Mouse (Mus musculus) forebrain, embryonic 14.5 days (tissue): Measurements from ENCODE around the gene Gpd1. TPM values are rescaled to one million over a fixed set of nuclear protein-coding genes. Genes with fewer than 3 reads are reported as not detected.

Experiments used
- ATAC-seq: fragments of 200-750 bp; cut with Nextera tagmentation; 2 replicates; pipeline ENCODE4 v1.8.0; 2017; ENCODE audit warnings: mild to moderate bottlenecking, moderate library complexity
- DNase-seq: peaks from one replicate; pipeline ENCODE4 v3.0.0-alpha.2; 2015; ENCODE audit warnings: low spot score
- H3K27ac ChIP-seq: fragments of 300-500 bp; sonication (generic); 2 replicates; pipeline ENCODE4 v1.5.1; 2014; ENCODE audit warnings: low read depth, mild to moderate bottlenecking, control low read depth, low read length, moderate library complexity
- H3K27me3 ChIP-seq: fragments of 300-500 bp; sonication (generic); replicated peaks from 2 replicates; pipeline ENCODE4 v1.6.1; 2014; ENCODE audit warnings: low read length, control low read depth, mixed read lengths; ENCODE audit not compliant: control insufficient read depth, insufficient read depth
- H3K36me3 ChIP-seq: fragments of 300-500 bp; sonication (generic); 2 replicates; pipeline ENCODE4 v1.6.1; 2014; ENCODE audit warnings: low read length, control low read depth; ENCODE audit not compliant: control insufficient read depth, insufficient read depth
- H3K4me1 ChIP-seq: fragments of 300-500 bp; sonication (generic); 2 replicates; pipeline ENCODE4 v1.6.1; 2014; ENCODE audit warnings: antibody characterized with exemption, low read length, control low read depth; ENCODE audit not compliant: control insufficient read depth, insufficient read depth
- H3K4me2 ChIP-seq: fragments of 300-500 bp; sonication (generic); 2 replicates; pipeline ENCODE4 v1.6.1; 2014; ENCODE audit warnings: mild to moderate bottlenecking, control low read depth, low read length
- H3K4me3 ChIP-seq: fragments of 300-500 bp; sonication (generic); 2 replicates; pipeline ENCODE4 v1.5.1; 2014; ENCODE audit warnings: low read depth, low read length, control low read depth
- H3K9ac ChIP-seq: fragments of 300-500 bp; sonication (generic); 2 replicates; pipeline ENCODE4 v1.6.1; 2014; ENCODE audit warnings: mild to moderate bottlenecking, low read length, control low read depth, moderate library complexity
- H3K9me3 ChIP-seq: fragments of 300-500 bp; sonication (generic); replicated peaks from 2 replicates; pipeline ENCODE4 v1.6.1; 2016; ENCODE audit warnings: low read length, control low read depth, mixed read lengths; ENCODE audit not compliant: control insufficient read depth
- WGBS: fragments of 180-500 bp; shearing (Covaris S2); extraction: QIAGEN DNeasy Blood & Tissue Kit; methylation state at CpG from one replicate; pipeline ENCODE4 v1.1.7; 2014; 5-methylcytosine and 5-hydroxymethylcytosine counted together
- polyA plus RNA-seq: library from polyadenylated mRNA; unstranded; fragments of >200 nt; fragmentation: Nextera tagmentation; extraction: Ambion mirVana; gene quantifications from 2 replicates; pipeline ENCODE4 v1.2.1, GENCODE M21; 2014

Gpd1 gene
- polyA plus RNA-seq, 1 experiment from 2014 or later = 0.77 TPM

- no peak overlapping the region for H3K9ac ChIP-seq
- H3K27me3 ChIP-seq = no peaks in the 10 kb centered on the region
- H3K36me3 ChIP-seq = peaks cover 50% of the 10 kb centered on the region
- no peak overlapping the region for H3K27ac ChIP-seq
- no peak for ATAC-seq
- 92% methylated on average over 2 of the region's 2 CpGs for WGBS
- H3K4me2 ChIP-seq = no peak overlapping the region
- H3K4me3 ChIP-seq = no peak overlapping the region
- H3K9me3 ChIP-seq = no peaks in the 10 kb centered on the region
- peaks cover 5% of the 10 kb centered on the region for H3K4me1 ChIP-seq
- DNase-seq = no peak
These were observed 13.9 kb downstream of the Gpd1 start for GRCm38 (mm10) chr15:99731167-99731566.

- DNase-seq (no peak), ATAC-seq (no peak)
- Histone ChIP-seq H3K27ac (no peak overlapping the region), H3K4me1 (peaks cover under 1% of the 10 kb centered on the region), H3K4me2 (no peak overlapping the region), H3K36me3 (peaks cover 55% of the 10 kb centered on the region), H3K4me3 (no peak overlapping the region), H3K9ac (no peak overlapping the region), H3K9me3 (no peaks in the 10 kb centered on the region), H3K27me3 (no peaks in the 10 kb centered on the region)
- 91% methylated on average over 3 of the region's 3 CpGs for WGBS
These were observed 14.4 kb downstream of the Gpd1 start for GRCm38 (mm10) chr15:99731678-99732077.

- ATAC-seq = no peak
- no peak for DNase-seq
- Histone ChIP-seq H3K4me3 (no peak overlapping the region), H3K9me3 (no peaks in the 10 kb centered on the region), H3K9ac (no peak overlapping the region), H3K36me3 (peaks cover 62% of the 10 kb centered on the region), H3K4me2 (no peak overlapping the region), H3K4me1 (no peaks in the 10 kb centered on the region), H3K27me3 (no peaks in the 10 kb centered on the region), H3K27ac (no peak overlapping the region)
- 98% methylated on average over 5 of the region's 5 CpGs for WGBS
These were observed 15.9 kb downstream of the Gpd1 start for GRCm38 (mm10) chr15:99733186-99733585.

GRCm38 (mm10) chr15:99735631-99736030 is 18.3 kb downstream of the Gpd1 start:
- no peak for ATAC-seq
- no peaks in the 10 kb centered on the region for H3K27me3 ChIP-seq
- no peak overlapping the region for H3K9ac ChIP-seq
- no peak for DNase-seq
- no peaks in the 10 kb centered on the region for H3K4me1 ChIP-seq
- H3K9me3 ChIP-seq = no peaks in the 10 kb centered on the region
- no peak overlapping the region for H3K4me2 ChIP-seq
- H3K27ac ChIP-seq = no peak overlapping the region
- no peak overlapping the region for H3K4me3 ChIP-seq
- WGBS = 93% methylated on average over 2 of the region's 2 CpGs
- peaks cover 71% of the 10 kb centered on the region for H3K36me3 ChIP-seq

GRCm38 (mm10) chr15:99736675-99737074 is 19.4 kb downstream of the Gpd1 start:
- no peaks in the 10 kb centered on the region for H3K9me3 ChIP-seq
- no peak for ATAC-seq
- H3K4me2 ChIP-seq = no peak overlapping the region
- H3K27ac ChIP-seq = no peak overlapping the region
- no peaks in the 10 kb centered on the region for H3K4me1 ChIP-seq
- no peak overlapping the region for H3K4me3 ChIP-seq
- H3K36me3 ChIP-seq = peaks cover 76% of the 10 kb centered on the region
- no peak for DNase-seq
- WGBS = 92% methylated on average over 11 of the region's 11 CpGs
- H3K27me3 ChIP-seq = no peaks in the 10 kb centered on the region
- no peak overlapping the region for H3K9ac ChIP-seq

GRCm38 (mm10) chr15:99740229-99740628 is 22.9 kb downstream of the Gpd1 start:
- ATAC-seq = no peak
- peaks cover 68% of the 10 kb centered on the region for H3K36me3 ChIP-seq
- no peak overlapping the region for H3K4me2 ChIP-seq
- no peaks in the 10 kb centered on the region for H3K4me1 ChIP-seq
- H3K9me3 ChIP-seq = no peaks in the 10 kb centered on the region
- H3K4me3 ChIP-seq = no peak overlapping the region
- no peak overlapping the region for H3K9ac ChIP-seq
- H3K27me3 ChIP-seq = no peaks in the 10 kb centered on the region
- no peak for DNase-seq
- no peak overlapping the region for H3K27ac ChIP-seq
- WGBS = 89% methylated on average over 4 of the region's 4 CpGs

GRCm38 (mm10) chr15:99754204-99754603 is 36.9 kb downstream of the Gpd1 start:
- no peak overlapping the region for H3K27ac ChIP-seq
- DNase-seq = no peak
- H3K9ac ChIP-seq = no peak overlapping the region
- H3K4me1 ChIP-seq = no peaks in the 10 kb centered on the region
- no peak for ATAC-seq
- H3K27me3 ChIP-seq = no peaks in the 10 kb centered on the region
- no peak overlapping the region for H3K4me2 ChIP-seq
- H3K36me3 ChIP-seq = no peaks in the 10 kb centered on the region
- no peaks in the 10 kb centered on the region for H3K9me3 ChIP-seq
- no peak overlapping the region for H3K4me3 ChIP-seq
- WGBS = 74% methylated on average over 3 of the region's 3 CpGs

- Histone ChIP-seq H3K4me2 (no peak overlapping the region), H3K27ac (no peak overlapping the region), H3K27me3 (no peaks in the 10 kb centered on the region), H3K9ac (no peak overlapping the region), H3K4me3 (no peak overlapping the region), H3K4me1 (peaks cover 11% of the 10 kb centered on the region; the same call in 1 of the 2 replicates), H3K36me3 (0 out of 2 replicates have a peak, but pooled peaks cover 7% of the 10 kb centered on the region), H3K9me3 (no peaks in the 10 kb centered on the region)
- no peak for DNase-seq
- no peak for ATAC-seq
- WGBS = 85% methylated on average over 4 of the region's 4 CpGs
These were observed 50.2 kb downstream of the Gpd1 start for GRCm38 (mm10) chr15:99767467-99767866.

GRCm38 (mm10) chr15:99768761-99769160 is 51.4 kb downstream of the Gpd1 start:
- no peak overlapping the region for H3K27ac ChIP-seq
- H3K4me1 ChIP-seq = peaks cover 11% of the 10 kb centered on the region; the same call in 1 of the 2 replicates
- no peak overlapping the region for H3K9ac ChIP-seq
- no peak overlapping the region for H3K4me3 ChIP-seq
- 93% methylated on average over 1 of the region's 1 CpGs for WGBS
- ATAC-seq (no peak), DNase-seq (no peak)
- no peak overlapping the region for H3K4me2 ChIP-seq
- no peaks in the 10 kb centered on the region for H3K9me3 ChIP-seq
- 0 out of 2 replicates have a peak, but pooled peaks cover 7% of the 10 kb centered on the region for H3K36me3 ChIP-seq
- no peaks in the 10 kb centered on the region for H3K27me3 ChIP-seq
